Mouse (Mus musculus) cerebellum, adult 2 months (tissue): ENCODE results near the gene Capn11.

Source experiments
- CTCF ChIP-seq: fragments of 200-500 bp; IDR thresholded peaks from 2 replicates; pipeline ENCODE4 v1.5.1; 2011; ENCODE audit warnings: low read depth, mild to moderate bottlenecking, control low read depth, low read length, moderate library complexity, borderline replicate concordance; ENCODE audit not compliant: insufficient read depth
- POLR2A ChIP-seq: fragments of 200-500 bp; IDR thresholded peaks from 2 replicates; pipeline ENCODE4 v1.6.1; 2011; ENCODE audit warnings: low read length, control low read depth, borderline replicate concordance; ENCODE audit not compliant: insufficient read depth

DNA sequence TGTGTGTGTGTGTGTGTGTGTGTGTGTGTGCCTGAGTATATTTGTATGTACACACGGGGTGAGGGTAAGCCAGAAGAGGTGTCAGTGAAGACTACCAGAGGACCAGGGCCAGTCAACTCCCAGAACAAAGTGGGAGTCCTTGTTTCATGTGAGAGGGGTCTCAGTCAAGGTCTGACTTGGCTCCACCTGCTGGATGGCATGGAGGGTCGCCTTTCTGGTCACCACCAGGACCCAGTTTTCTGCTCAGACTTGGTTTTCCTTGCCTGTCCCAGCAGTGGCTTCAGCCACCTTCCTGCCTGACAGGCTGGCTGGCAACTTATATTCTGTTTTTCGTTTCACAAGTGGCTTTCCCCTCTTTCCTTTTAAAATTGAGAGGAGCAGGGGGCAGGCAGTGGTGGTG lies 48.3 kb upstream of the Capn11 start:
- TF ChIP-seq CTCF (no peak), POLR2A (no peak)
